Mouse (Mus musculus): ENCODE measurements at regions not wholly inside any gene's neighbourhood (a gene's known extent, or its start where the extent isn't known, plus 50 kb on each side); places are given as distances from the start of the nearest gene placed in this dataset.
A peak's percentile ranks its signal among the peaks of the same experiment; 100 is the strongest.

DNA sequence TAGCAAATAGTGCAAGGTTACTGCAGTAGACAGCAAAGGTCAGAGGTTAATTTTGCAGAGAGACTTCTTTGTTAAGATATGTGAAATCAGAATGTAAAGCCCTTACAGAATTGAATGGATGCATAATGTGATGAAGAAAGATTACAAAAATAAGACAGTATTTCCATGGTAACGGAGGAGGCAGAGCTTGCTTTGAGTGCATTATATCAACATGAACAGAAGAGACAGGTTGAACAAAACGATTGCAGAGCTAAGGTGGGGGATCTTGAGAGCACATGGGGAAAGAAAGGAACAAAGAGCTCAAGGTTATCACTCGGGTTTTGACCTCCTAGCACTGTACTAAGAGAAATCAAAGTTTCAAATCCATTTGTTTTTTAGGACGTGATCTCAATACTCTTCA is 106.2 kb upstream of the Rap2b start:
- no peak for DNase-seq (ENCODE audit: low read depth, low spot score)

DNA sequence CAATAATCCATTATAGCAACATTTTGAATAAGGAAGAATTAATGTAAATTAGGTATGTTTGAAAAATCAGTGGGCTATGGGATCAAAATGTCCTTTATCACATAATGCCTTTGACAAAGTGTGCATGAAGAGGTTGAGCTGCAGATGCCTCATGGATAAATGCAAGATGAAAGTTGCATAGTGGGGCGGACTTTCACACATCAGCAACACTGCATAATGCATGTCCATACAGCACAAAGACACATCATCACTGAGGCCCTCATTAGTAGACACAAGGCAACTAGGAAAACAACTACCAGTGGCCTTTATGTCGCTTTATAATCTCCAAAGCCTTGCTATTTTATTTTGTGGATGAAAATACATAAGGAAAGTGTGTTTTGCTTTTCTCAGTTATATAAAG is 105.8 kb upstream of the Rap2b start:
- no peak for DNase-seq (ENCODE audit: low read depth, low spot score)

DNA sequence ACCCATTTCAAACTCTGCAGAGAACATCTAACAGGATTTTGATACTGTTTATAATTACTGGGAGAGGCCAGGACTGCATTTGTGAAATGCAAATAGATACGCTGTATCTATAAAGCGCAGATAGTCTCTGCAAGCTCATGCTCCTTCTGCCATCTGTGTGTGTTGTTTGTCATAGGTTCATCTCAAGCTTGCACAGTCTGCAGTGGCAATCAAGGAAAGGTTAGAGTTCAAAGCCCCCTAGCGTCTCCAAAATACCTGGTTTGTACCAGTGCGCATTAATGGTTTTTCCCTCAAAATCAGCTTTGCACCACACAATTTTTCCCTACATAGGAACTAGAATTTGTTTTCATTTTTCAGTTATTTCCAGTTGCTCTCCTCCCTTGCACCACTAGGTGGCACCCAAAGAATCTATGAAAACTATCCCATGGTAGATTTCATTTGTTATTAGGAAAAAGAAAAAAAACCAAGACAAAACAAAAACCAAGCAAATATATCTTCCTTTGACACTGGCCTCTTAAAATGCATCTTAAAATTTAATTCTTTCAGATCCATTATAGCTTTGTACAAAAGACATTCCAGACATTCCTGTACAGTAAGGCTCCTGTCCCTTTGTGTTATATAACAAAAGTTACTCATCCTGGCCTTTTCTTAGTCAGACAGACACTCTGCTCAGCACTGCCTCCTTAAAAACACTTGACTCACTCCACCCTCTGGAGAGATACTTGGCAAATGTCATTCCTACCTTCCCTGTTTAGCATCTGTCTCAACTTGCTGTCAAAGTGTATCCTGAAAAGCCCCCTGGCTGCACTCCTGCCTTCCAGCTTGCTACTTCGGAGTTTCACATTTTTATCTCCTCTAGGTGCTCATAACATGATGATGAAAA is 92.7 kb upstream of the Rap2b start:
- DNase-seq (ENCODE audit: low read depth, low spot score), result peak; percentile 40

DNA sequence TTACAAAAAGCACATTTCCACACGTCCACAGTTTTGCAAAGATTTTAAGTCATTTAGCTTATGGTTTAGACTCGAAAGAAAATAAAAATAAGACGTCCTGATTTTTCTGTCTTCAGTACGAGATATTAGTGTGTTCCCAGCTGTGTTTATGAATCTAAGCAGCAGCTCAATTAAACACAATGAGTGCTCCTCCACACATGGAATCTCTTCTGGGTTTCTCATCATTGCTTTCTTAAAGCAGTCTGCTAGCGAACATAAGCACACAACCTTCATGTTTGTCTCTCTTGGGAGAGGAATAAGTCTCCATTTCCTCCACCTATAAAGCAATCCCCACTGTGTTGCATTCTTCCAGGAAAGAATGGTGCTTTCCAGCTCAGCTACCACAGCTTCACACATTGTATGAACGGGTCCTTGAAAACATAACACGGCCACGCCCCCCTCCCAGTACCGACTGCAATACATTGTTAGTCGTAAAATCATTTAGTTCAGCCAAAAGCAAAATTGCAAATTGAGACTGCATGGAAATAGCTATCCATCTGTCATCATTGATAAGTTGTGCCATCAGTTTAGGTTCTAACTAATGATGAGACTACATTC is 75.4 kb upstream of the Rap2b start:
- DNase-seq (ENCODE audit: low read depth, low spot score), result no peak

DNA sequence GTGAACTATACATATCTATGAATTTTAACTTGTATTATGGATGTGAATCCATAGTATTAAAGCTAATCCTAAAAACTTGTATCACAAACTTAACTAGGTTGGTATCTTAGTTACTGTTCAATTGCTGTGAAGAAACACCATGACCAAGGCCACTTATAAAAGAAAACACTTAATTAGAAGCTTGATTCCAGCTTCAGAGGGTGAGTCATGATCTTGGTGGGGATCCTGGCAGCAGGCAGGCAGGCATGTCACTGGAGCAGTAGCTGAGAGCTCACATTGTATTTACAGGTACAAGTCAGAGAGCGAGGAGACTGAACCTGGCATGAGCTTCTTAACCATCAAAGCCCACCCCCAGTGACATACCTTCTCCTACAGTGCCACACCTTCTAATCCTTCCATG is 73.2 kb upstream of the Rap2b start:
- DNase-seq (ENCODE audit: low read depth, low spot score), result no peak

DNA sequence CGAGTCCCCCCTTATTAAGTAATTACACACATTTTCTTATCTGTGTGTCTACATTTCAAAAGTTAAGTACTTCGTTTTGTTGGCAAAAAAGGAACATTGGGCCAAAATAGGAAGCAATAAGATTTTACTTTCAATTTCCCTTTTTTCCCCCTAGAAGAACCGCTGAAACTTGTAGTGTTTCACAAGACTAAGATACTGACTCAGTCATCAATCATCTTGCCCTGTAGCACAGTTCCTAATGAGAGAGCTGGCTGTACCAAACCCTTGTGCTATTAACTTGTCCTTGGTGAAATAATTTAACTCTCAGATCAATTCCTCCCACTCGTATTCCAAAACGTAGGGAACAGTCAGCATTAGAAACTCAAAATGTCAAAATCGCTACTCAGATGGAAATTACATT is 66.6 kb upstream of the Rap2b start:
- peak; percentile 39 for DNase-seq (ENCODE audit: low read depth, low spot score)

DNA sequence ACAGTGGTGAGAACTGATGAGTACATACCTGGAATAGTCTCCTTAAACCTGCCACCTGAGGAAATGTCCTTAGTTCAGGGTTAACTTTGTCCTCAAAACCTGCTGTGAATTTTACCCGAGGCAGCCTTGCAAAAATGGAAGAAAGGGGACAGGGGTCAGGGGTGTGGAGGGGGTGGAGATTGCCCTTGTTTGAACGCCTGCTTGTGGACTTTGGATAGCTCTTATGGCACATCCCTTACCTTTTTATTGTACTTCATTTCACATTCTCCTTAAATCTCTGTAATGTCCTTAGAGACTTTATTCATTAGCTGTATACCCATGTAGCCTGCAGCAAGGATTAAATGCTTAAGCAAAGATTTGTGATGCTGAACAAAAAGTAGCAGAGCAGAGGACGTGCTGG is 64.1 kb upstream of the Rap2b start:
- no peak for DNase-seq (ENCODE audit: low read depth, low spot score)

DNA sequence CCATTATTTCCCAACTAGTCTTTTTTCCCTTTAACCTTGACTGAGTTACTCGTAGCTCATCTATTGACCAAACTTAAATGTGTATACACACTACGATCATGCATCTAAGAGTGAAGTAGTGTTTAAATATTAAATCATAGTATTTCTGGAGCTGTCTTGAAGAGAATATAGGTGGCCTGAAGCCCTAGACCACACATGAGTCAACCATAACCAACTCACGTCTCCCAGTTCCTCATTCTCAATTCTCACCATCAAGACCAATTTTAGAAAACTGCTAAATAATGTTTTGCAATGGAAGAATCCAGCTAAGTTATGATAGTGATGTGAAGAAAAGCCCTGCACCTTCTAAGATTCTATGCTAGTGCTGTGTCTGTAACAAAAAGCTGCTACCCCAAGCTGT is 59.2 kb upstream of the Rap2b start:
- DNase-seq (ENCODE audit: low read depth, low spot score), result no peak

DNA sequence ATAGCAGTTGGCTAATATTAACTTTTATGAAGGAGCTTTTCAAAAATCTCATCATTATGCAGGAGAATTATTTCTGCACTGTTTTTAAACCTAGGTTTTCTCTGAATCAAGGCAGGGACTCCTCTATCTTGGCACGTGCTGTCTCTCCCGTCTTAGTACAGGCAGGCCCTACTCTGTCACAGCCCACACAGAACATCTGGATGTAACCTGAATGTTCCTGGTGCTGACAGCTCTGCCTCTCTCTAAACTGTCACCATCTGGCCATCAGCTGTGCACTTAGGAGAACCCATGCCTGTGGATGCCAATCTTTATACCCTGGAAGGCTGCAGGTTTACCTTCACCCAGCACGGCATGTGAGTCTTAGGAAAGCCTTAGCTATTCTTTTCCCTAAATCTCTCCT is 58.0 kb upstream of the Rap2b start:
- no peak for DNase-seq (ENCODE audit: low read depth, low spot score)

DNA sequence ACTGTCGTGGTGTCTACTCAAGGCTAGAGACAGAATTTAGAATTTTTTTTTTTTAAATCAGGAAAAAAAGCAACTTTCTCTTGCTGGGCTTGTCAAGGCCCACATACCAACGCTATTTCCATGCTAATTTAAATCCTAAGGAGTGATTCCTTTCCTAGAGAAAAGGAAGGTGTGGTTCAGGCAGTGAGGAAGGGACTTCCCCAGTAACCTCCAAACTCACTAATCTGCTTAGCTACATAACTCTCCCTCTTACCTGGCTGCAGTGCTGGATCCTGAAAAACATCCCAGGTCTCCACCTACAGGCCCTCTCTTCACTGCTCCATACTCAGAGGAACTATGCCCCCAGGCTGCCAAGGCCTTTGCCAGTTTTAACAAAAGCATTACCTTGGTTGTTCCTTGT is 55.1 kb upstream of the Rap2b start:
- no peak for DNase-seq (ENCODE audit: low read depth, low spot score)

DNA sequence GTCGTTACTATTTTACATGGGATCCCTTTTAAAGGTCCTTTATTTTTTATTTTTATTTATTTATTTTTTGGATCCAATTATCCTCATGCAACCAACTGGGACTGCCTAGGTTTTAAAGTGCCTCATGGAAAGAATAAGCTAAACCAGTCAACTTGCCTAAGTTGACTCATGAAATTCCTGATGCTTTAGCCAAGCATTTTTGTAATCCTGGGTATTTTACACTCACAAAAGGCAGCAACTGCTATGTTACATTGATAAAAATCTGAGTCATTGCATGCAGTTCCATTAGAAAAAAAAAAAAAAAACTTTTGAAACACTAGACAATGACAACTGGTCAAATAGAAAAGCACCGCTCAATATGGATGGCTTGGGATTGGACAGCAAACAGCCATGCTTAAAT is 52.7 kb upstream of the Rap2b start:
- DNase-seq (ENCODE audit: low read depth, low spot score), result no peak

DNA sequence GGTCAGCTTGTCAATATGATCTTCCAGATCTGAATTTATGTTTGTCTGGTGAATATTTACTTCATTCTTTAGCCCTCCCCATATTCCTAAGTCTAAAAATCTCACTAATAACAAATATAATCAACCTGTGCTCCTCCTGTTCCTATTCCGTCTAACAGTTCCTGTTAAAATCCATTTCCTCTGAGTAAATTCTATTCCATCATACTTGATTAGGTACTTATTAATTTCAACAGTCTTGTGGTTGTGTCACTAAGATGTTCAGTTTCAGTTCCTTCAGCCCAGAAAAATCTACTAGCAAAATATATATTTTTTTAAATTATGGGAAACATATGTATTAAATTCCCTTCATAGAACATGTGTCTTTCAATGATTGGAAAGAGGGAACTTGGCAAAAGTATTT is 52.2 kb upstream of the Rap2b start:
- no peak for DNase-seq (ENCODE audit: low read depth, low spot score)

Measured in A20 (cell line).